Mouse (Mus musculus) ES-Bruce4 (cell line): ENCODE data around the gene Gcnt1. TPM values are rescaled to one million over a fixed set of nuclear protein-coding genes. Genes with fewer than 3 reads are reported as not detected.

ENCODE experiments used
- H3K27ac ChIP-seq: 2 replicates; pipeline ENCODE4 v1.5.1; 2012; ENCODE audit warnings: low read length, inconsistent platforms; ENCODE audit not compliant: insufficient read depth
- H3K27me3 ChIP-seq: 2 replicates; pipeline ENCODE4 v1.6.1; 2012; ENCODE audit warnings: mild to moderate bottlenecking, low read length, inconsistent platforms; ENCODE audit not compliant: control insufficient read depth, poor library complexity, insufficient read depth, severe bottlenecking
- H3K36me3 ChIP-seq: 2 replicates; pipeline ENCODE4 v1.6.1; 2012; ENCODE audit warnings: inconsistent platforms, mild to moderate bottlenecking, low read length, moderate library complexity; ENCODE audit not compliant: control insufficient read depth, poor library complexity, insufficient read depth, severe bottlenecking
- H3K4me1 ChIP-seq: one replicate; pipeline ENCODE4 v1.8.1; 2011; ENCODE audit warnings: low read length; ENCODE audit not compliant: control insufficient read depth, insufficient read depth
- H3K4me3 ChIP-seq: 2 replicates; pipeline ENCODE4 v1.5.1; 2011; ENCODE audit warnings: low read depth, mild to moderate bottlenecking, low read length
- H3K9ac ChIP-seq: 2 replicates; pipeline ENCODE4 v1.6.1; 2012; ENCODE audit warnings: low read depth, mild to moderate bottlenecking, inconsistent platforms; ENCODE audit not compliant: poor library complexity, severe bottlenecking
- H3K9me3 ChIP-seq: replicated peaks from 2 replicates; pipeline ENCODE4 v1.6.1; 2012; ENCODE audit warnings: mild to moderate bottlenecking, low read length, inconsistent platforms; ENCODE audit not compliant: control insufficient read depth, poor library complexity, insufficient read depth, severe bottlenecking
- CTCF ChIP-seq: IDR thresholded peaks from one replicate; pipeline ENCODE4 v1.8.1; 2011; ENCODE audit warnings: low read depth, low read length
- EP300 ChIP-seq: IDR thresholded peaks from 2 replicates; pipeline ENCODE4 v1.6.1; 2011; ENCODE audit warnings: low read depth, low read length; ENCODE audit not compliant: insufficient read depth
- POLR2A ChIP-seq: IDR thresholded peaks from one replicate; pipeline ENCODE4 v1.8.1; 2011; ENCODE audit warnings: low read length; ENCODE audit not compliant: insufficient read depth
- polyA plus RNA-seq: library from polyadenylated mRNA; stranded (reverse); fragments of >200 nt; gene quantifications from 2 replicates; pipeline ENCODE4 v1.2.4, GENCODE M21; 2011; ENCODE audit warnings: low read depth; ENCODE audit not compliant: missing spikeins, insufficient read depth, insufficient read length

The Gcnt1 gene
- polyA plus RNA-seq, 1 experiment, result 27.3 TPM

- no peaks in the 10 kb centered on the region for H3K9me3 ChIP-seq
- H3K4me1 ChIP-seq, result no peaks in the 10 kb centered on the region
- H3K27me3 ChIP-seq, result no peaks in the 10 kb centered on the region
- H3K9ac ChIP-seq, result no peak overlapping the region
- peaks cover 4% of the 10 kb centered on the region; the same call in 1 of the 2 replicates for H3K36me3 ChIP-seq
- H3K27ac ChIP-seq, result no peak overlapping the region
- no peak overlapping the region for H3K4me3 ChIP-seq
- TF ChIP-seq POLR2A (no peak), CTCF (no peak), EP300 (no peak)
Observed at GRCm38 (mm10) chr19:17328916-17329315, 43.7 kb downstream of the Gcnt1 start.

- Histone ChIP-seq H3K4me3 (no peak overlapping the region), H3K27me3 (no peaks in the 10 kb centered on the region), H3K27ac (no peak overlapping the region), H3K9me3 (no peaks in the 10 kb centered on the region), H3K4me1 (no peaks in the 10 kb centered on the region), H3K9ac (no peak overlapping the region), H3K36me3 (peaks cover 4% of the 10 kb centered on the region; the same call in 1 of the 2 replicates)
- no peak for TF ChIP-seq CTCF
- TF ChIP-seq POLR2A, result no peak
- no peak for TF ChIP-seq EP300
Observed at GRCm38 (mm10) chr19:17327881-17328404, 44.7 kb downstream of the Gcnt1 start.

- Histone ChIP-seq H3K9me3 (no peaks in the 10 kb centered on the region), H3K4me1 (no peaks in the 10 kb centered on the region), H3K4me3 (no peak overlapping the region), H3K36me3 (no peaks in the 10 kb centered on the region), H3K9ac (no peak overlapping the region), H3K27ac (no peak overlapping the region), H3K27me3 (no peaks in the 10 kb centered on the region)
- TF ChIP-seq CTCF (no peak), POLR2A (no peak), EP300 (no peak)
Observed at GRCm38 (mm10) chr19:17323689-17324241, 48.9 kb downstream of the Gcnt1 start.

- Histone ChIP-seq H3K9ac (no peak overlapping the region), H3K4me1 (no peaks in the 10 kb centered on the region), H3K9me3 (no peaks in the 10 kb centered on the region), H3K27ac (no peak overlapping the region), H3K27me3 (no peaks in the 10 kb centered on the region), H3K36me3 (no peaks in the 10 kb centered on the region), H3K4me3 (no peak overlapping the region)
- no peak for TF ChIP-seq POLR2A
- TF ChIP-seq EP300, result no peak
- no peak for TF ChIP-seq CTCF
Observed at GRCm38 (mm10) chr19:17323006-17323688, 49.5 kb downstream of the Gcnt1 start.

GRCm38 (mm10) chr19:17319770-17320169 lies 52.9 kb downstream of the Gcnt1 start:
- TF ChIP-seq POLR2A, result no peak
- TF ChIP-seq CTCF, result no peak
- TF ChIP-seq EP300, result no peak
- Histone ChIP-seq H3K4me3 (no peak overlapping the region), H3K9me3 (no peaks in the 10 kb centered on the region), H3K27ac (no peak overlapping the region), H3K36me3 (no peaks in the 10 kb centered on the region), H3K4me1 (no peaks in the 10 kb centered on the region), H3K27me3 (no peaks in the 10 kb centered on the region), H3K9ac (no peak overlapping the region)

- no peaks in the 10 kb centered on the region for H3K4me1 ChIP-seq
- H3K9me3 ChIP-seq, result no peaks in the 10 kb centered on the region
- H3K27me3 ChIP-seq, result no peaks in the 10 kb centered on the region; the same call in 1 of the 2 replicates
- no peaks in the 10 kb centered on the region for H3K36me3 ChIP-seq
- no peak overlapping the region for H3K9ac ChIP-seq
- H3K27ac ChIP-seq, result no peak overlapping the region
- no peak overlapping the region for H3K4me3 ChIP-seq
- TF ChIP-seq POLR2A (no peak), CTCF (no peak), EP300 (no peak)
Observed at GRCm38 (mm10) chr19:17318733-17319132, 53.9 kb downstream of the Gcnt1 start.
